Mouse (Mus musculus): ENCODE results near the gene Cd5. TPM values are rescaled to one million over a fixed set of nuclear protein-coding genes. Genes with fewer than 3 reads are reported as not detected.

Cd5 gene
- polyA plus RNA-seq, 1 experiment, result 0.04 TPM

- Histone ChIP-seq H3ac (ENCODE audit: control insufficient read depth, insufficient read length, low read depth) (no peak overlapping the region), H3K79me3 (ENCODE audit: low read depth) (peaks cover 61% of the 10 kb centered on the region), H3K36me3 (ENCODE audit: control insufficient read depth, insufficient read depth) (peaks cover 20% of the 10 kb centered on the region), H3K27me3 (ENCODE audit: control insufficient read depth, insufficient read depth, insufficient read length) (no peaks in the 10 kb centered on the region), H3K79me2 (ENCODE audit: control insufficient read depth, insufficient read depth) (peaks cover 83% of the 10 kb centered on the region), H3K4me3 (ENCODE audit: insufficient read depth, poor library complexity, severe bottlenecking) (no peak overlapping the region)
- no peak for TF ChIP-seq MYOD1 (IDR thresholded peaks at IDR 0.05; ENCODE audit: control insufficient read depth, insufficient read length, low read depth)
- TF ChIP-seq MYOG (IDR thresholded peaks at IDR 0.05; ENCODE audit: control insufficient read depth, extremely low read depth, insufficient read length), result no peak
- TF ChIP-seq CEBPB (IDR thresholded peaks at IDR 0.05; ENCODE audit: low read depth), result no peak
- TF ChIP-seq FOSL1 (IDR thresholded peaks at IDR 0.05; ENCODE audit: insufficient read depth, low read length, poor library complexity, severe bottlenecking), result no peak
- TF ChIP-seq USF1 (IDR thresholded peaks at IDR 0.05; ENCODE audit: low read depth), result no peak
- TF ChIP-seq CTCF (IDR thresholded peaks at IDR 0.05; ENCODE audit: control insufficient read depth, insufficient read depth, insufficient read length), result no peak
- TF ChIP-seq MAX (IDR thresholded peaks at IDR 0.05), result no peak
Measured at GRCm38 (mm10) chr19:10692361-10692760, 46.4 kb downstream of the Cd5 start.

DNA sequence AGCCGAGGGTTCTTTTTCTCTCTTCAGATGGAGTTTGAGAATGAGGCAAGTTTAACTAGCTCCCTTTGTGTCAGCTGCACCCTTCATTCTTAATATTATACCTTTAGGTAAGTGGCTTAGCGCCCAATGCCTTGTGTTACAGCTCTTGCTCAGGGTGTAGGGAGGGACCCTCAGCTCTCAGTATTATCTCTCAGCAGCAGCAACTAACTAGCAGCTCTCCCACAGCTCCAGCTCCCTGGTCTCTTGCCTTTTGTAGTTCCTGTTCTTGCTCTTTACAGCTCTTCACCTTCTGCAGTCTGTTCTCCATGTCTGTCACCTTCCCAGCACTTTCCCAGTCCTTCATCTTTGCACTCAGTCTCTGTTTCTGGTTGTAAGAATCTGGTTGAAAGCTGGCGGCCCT lies 47.1 kb downstream of the Cd5 start:
- Histone ChIP-seq H3K4me3 (ENCODE audit: insufficient read depth, poor library complexity, severe bottlenecking) (no peak overlapping the region), H3K79me2 (ENCODE audit: control insufficient read depth, insufficient read depth) (peaks cover 76% of the 10 kb centered on the region), H3K36me3 (ENCODE audit: control insufficient read depth, insufficient read depth) (peaks cover 20% of the 10 kb centered on the region), H3ac (ENCODE audit: control insufficient read depth, insufficient read length, low read depth) (no peak overlapping the region), H3K27me3 (ENCODE audit: control insufficient read depth, insufficient read depth, insufficient read length) (no peaks in the 10 kb centered on the region), H3K79me3 (ENCODE audit: low read depth) (peaks cover 54% of the 10 kb centered on the region)
- TF ChIP-seq CTCF (IDR thresholded peaks at IDR 0.05; ENCODE audit: control insufficient read depth, insufficient read depth, insufficient read length), result no peak
- no peak for TF ChIP-seq MYOG (IDR thresholded peaks at IDR 0.05; ENCODE audit: control insufficient read depth, extremely low read depth, insufficient read length)
- TF ChIP-seq CEBPB (IDR thresholded peaks at IDR 0.05; ENCODE audit: low read depth), result no peak
- no peak for TF ChIP-seq USF1 (IDR thresholded peaks at IDR 0.05; ENCODE audit: low read depth)
- TF ChIP-seq FOSL1 (IDR thresholded peaks at IDR 0.05; ENCODE audit: insufficient read depth, low read length, poor library complexity, severe bottlenecking), result no peak
- TF ChIP-seq MAX (IDR thresholded peaks at IDR 0.05), result no peak
- no peak for TF ChIP-seq MYOD1 (IDR thresholded peaks at IDR 0.05; ENCODE audit: control insufficient read depth, insufficient read length, low read depth)

DNA sequence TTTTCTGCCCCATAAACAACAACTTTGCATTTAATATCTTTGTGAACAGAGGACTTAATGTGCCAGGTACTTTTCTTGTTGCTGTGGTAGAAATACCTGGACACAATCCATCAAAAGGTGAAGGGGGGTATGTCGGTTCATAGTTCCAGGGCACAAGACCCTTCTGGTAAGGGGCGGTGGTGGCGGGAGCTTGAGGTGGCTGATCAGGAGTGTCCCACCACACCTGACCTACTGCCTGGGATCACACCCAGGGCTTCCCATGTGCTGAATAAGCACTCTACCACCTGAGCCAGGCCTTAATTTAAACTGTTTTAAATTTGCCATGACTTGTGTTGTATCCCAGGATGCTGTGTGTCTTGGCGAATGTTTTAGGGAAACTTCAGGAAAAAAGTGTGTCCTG lies 47.7 kb downstream of the Cd5 start:
- H3K79me3 ChIP-seq (ENCODE audit: low read depth), result peaks cover 48% of the 10 kb centered on the region
- peaks cover 70% of the 10 kb centered on the region for H3K79me2 ChIP-seq (ENCODE audit: control insufficient read depth, insufficient read depth)
- peaks cover 20% of the 10 kb centered on the region for H3K36me3 ChIP-seq (ENCODE audit: control insufficient read depth, insufficient read depth)
- no peaks in the 10 kb centered on the region for H3K27me3 ChIP-seq (ENCODE audit: control insufficient read depth, insufficient read depth, insufficient read length)
- no peak overlapping the region for H3K4me3 ChIP-seq (ENCODE audit: insufficient read depth, poor library complexity, severe bottlenecking)
- H3ac ChIP-seq (ENCODE audit: control insufficient read depth, insufficient read length, low read depth), result no peak overlapping the region
- TF ChIP-seq CEBPB (IDR thresholded peaks at IDR 0.05; ENCODE audit: low read depth) (no peak), MYOG (IDR thresholded peaks at IDR 0.05; ENCODE audit: control insufficient read depth, extremely low read depth, insufficient read length) (no peak), MYOD1 (IDR thresholded peaks at IDR 0.05; ENCODE audit: control insufficient read depth, insufficient read length, low read depth) (no peak), FOSL1 (IDR thresholded peaks at IDR 0.05; ENCODE audit: insufficient read depth, low read length, poor library complexity, severe bottlenecking) (no peak), MAX (IDR thresholded peaks at IDR 0.05) (no peak), USF1 (IDR thresholded peaks at IDR 0.05; ENCODE audit: low read depth) (no peak), CTCF (IDR thresholded peaks at IDR 0.05; ENCODE audit: control insufficient read depth, insufficient read depth, insufficient read length) (no peak)

GRCm38 (mm10) chr19:10690336-10690735 lies 48.5 kb downstream of the Cd5 start:
- H3ac ChIP-seq (ENCODE audit: control insufficient read depth, insufficient read length, low read depth), result no peak overlapping the region
- peaks cover 43% of the 10 kb centered on the region for H3K79me3 ChIP-seq (ENCODE audit: low read depth)
- no peak overlapping the region for H3K4me3 ChIP-seq (ENCODE audit: insufficient read depth, poor library complexity, severe bottlenecking)
- peak; percentile 10 for TF ChIP-seq USF1 (IDR thresholded peaks at IDR 0.05; ENCODE audit: low read depth)
- peak; percentile 86 for TF ChIP-seq MAX (IDR thresholded peaks at IDR 0.05)
- no peak for TF ChIP-seq FOSL1 (IDR thresholded peaks at IDR 0.05; ENCODE audit: insufficient read depth, low read length, poor library complexity, severe bottlenecking)
- H3K27me3 ChIP-seq (ENCODE audit: control insufficient read depth, insufficient read depth, insufficient read length), result no peaks in the 10 kb centered on the region
- H3K36me3 ChIP-seq (ENCODE audit: control insufficient read depth, insufficient read depth), result peaks cover 20% of the 10 kb centered on the region
- H3K79me2 ChIP-seq (ENCODE audit: control insufficient read depth, insufficient read depth), result peaks cover 63% of the 10 kb centered on the region

DNA sequence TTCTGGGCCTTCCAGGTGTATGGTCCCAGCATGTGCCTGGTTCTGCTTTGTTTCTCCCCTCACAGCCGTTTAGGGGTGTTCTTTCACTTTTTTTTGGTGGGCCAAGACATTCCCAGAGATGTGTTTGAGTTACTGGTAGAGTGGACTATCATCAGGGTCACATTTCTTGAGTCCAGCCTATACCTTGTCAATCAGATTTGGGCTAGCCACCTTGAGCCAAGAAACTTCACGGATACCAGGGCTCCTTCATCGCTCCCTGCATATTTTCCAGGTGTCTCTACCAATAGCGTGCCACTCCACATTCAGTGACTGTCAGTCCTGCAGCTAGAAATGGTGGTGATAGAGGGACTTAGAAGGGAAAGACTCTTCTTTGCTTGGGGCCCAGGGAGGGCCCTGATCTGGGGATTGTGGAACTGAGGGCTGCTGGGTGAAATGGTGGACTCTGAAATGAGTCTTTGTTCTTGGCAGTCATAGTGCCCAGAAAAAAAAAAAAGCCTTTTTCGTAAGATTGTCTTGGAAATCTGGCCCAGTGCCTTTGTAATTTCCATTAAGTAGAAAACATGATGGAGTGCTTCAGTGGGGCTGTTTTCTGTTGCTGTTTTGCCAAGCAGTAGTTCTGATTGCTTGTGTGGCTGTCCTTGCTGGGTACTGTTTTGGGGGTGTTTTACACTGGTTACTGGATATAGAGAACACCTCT lies 49.2 kb downstream of the Cd5 start:
- Histone ChIP-seq H3K4me3 (ENCODE audit: insufficient read depth, poor library complexity, severe bottlenecking) (peak overlapping the region; percentile 52), H3K27me3 (ENCODE audit: control insufficient read depth, insufficient read depth, insufficient read length) (no peaks in the 10 kb centered on the region), H3K79me2 (ENCODE audit: control insufficient read depth, insufficient read depth) (peaks cover 55% of the 10 kb centered on the region), H3K36me3 (ENCODE audit: control insufficient read depth, insufficient read depth) (peaks cover 20% of the 10 kb centered on the region), H3K79me3 (ENCODE audit: low read depth) (peaks cover 39% of the 10 kb centered on the region), H3ac (ENCODE audit: control insufficient read depth, insufficient read length, low read depth) (peak overlapping the region; percentile 83)
- TF ChIP-seq FOSL1 (IDR thresholded peaks at IDR 0.05; ENCODE audit: insufficient read depth, low read length, poor library complexity, severe bottlenecking) (no peak), USF1 (IDR thresholded peaks at IDR 0.05; ENCODE audit: low read depth) (no peak), CEBPB (IDR thresholded peaks at IDR 0.05; ENCODE audit: low read depth) (no peak), MYOG (IDR thresholded peaks at IDR 0.05; ENCODE audit: control insufficient read depth, extremely low read depth, insufficient read length) (no peak), MYOD1 (IDR thresholded peaks at IDR 0.05; ENCODE audit: control insufficient read depth, insufficient read length, low read depth) (no peak), MAX (IDR thresholded peaks at IDR 0.05) (no peak), CTCF (IDR thresholded peaks at IDR 0.05; ENCODE audit: control insufficient read depth, insufficient read depth, insufficient read length) (no peak)

All from C2C12 (cell line).